Mouse (Mus musculus): ENCODE results near the gene Zc3h7b. TPM values are rescaled to one million over a fixed set of nuclear protein-coding genes. Genes with fewer than 3 reads are reported as not detected.
A peak's percentile ranks its signal among the peaks of the same experiment; 100 is the strongest.

Zc3h7b gene
- polyA plus RNA-seq, 1 experiment: 67.0 TPM

- Histone ChIP-seq H3K4me3 (replicated peaks; ENCODE audit: insufficient read depth, low read depth, low read length) (peak overlapping the region; percentile 58), H3K27me3 (ENCODE audit: control insufficient read depth, insufficient read depth, low read length) (no peaks in the 10 kb centered on the region), H3K4me1 (ENCODE audit: control insufficient read depth, insufficient read depth, low read length) (peaks cover 33% of the 10 kb centered on the region), H3K27ac (ENCODE audit: insufficient read depth, low read length) (peak overlapping the region; percentile 29; the same call in 1 of the 2 replicates)
- WGBS: under 1% methylated on average over 3 of the region's 3 CpGs
- no peak for TF ChIP-seq CTCF (IDR thresholded peaks at IDR 0.05; ENCODE audit: borderline replicate concordance, insufficient read depth, low read depth, low read length)
- no peak for TF ChIP-seq POLR2A (IDR thresholded peaks at IDR 0.05; ENCODE audit: borderline replicate concordance, insufficient read depth, low read length)
- no peak for DNase-seq
These were observed 67.4 kb downstream of the Zc3h7b start for GRCm38 (mm10) chr15:81812287-81812686.

GRCm38 (mm10) chr15:81812696-81813631 is 68.1 kb downstream of the Zc3h7b start:
- 29% methylated on average over 7 of the region's 7 CpGs for WGBS
- H3K27ac ChIP-seq (ENCODE audit: insufficient read depth, low read length): peak overlapping the region; percentile 19; the same call in 1 of the 2 replicates
- no peaks in the 10 kb centered on the region for H3K27me3 ChIP-seq (ENCODE audit: control insufficient read depth, insufficient read depth, low read length)
- DNase-seq: no peak
- peak overlapping the region; percentile 58 for H3K4me3 ChIP-seq (replicated peaks; ENCODE audit: insufficient read depth, low read depth, low read length)
- TF ChIP-seq CTCF (IDR thresholded peaks at IDR 0.05; ENCODE audit: borderline replicate concordance, insufficient read depth, low read depth, low read length) (no peak), POLR2A (IDR thresholded peaks at IDR 0.05; ENCODE audit: borderline replicate concordance, insufficient read depth, low read length) (no peak)
- H3K4me1 ChIP-seq (ENCODE audit: control insufficient read depth, insufficient read depth, low read length): peaks cover 30% of the 10 kb centered on the region

DNA sequence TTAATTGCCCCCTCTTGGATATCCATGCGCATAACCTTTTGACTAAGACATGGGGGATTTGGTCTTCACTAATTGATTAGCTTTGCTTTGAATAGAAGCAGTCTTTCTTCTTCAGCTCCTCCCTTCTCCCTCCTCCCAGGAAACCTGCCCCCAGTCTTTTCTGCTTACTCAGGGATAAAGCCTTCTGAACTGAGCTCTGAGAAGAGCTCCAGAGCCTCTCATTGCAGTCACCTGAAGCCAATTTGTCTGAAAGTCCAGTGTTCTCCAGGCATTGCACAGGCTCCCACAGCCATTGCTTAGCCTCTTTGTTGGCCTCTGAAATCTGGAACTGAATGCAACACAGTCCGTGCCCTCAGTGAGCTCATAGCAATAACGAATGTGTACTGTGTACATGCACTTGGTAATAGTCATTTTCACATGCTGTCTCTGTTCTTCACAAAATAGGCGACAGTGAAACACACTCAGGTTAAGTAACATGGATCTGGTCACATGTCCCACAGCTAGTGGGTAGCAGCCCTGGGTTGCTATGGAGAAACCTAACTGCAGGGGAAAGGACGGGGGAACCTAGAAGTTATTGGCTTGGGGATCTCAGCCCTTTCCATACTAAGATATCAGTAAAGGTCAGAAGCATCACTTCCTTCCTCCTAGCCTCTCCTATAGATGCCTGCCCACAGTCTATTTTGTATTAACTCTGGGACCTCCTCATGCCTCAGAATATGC is 69.3 kb downstream of the Zc3h7b start:
- WGBS: 28% methylated on average over 5 of the region's 5 CpGs
- H3K4me3 ChIP-seq (replicated peaks; ENCODE audit: insufficient read depth, low read depth, low read length): no peak overlapping the region
- no peak overlapping the region for H3K27ac ChIP-seq (ENCODE audit: insufficient read depth, low read length)
- TF ChIP-seq POLR2A (IDR thresholded peaks at IDR 0.05; ENCODE audit: borderline replicate concordance, insufficient read depth, low read length) (no peak), CTCF (IDR thresholded peaks at IDR 0.05; ENCODE audit: borderline replicate concordance, insufficient read depth, low read depth, low read length) (no peak)
- peaks cover 25% of the 10 kb centered on the region for H3K4me1 ChIP-seq (ENCODE audit: control insufficient read depth, insufficient read depth, low read length)
- no peak for DNase-seq
- H3K27me3 ChIP-seq (ENCODE audit: control insufficient read depth, insufficient read depth, low read length): no peaks in the 10 kb centered on the region

DNA sequence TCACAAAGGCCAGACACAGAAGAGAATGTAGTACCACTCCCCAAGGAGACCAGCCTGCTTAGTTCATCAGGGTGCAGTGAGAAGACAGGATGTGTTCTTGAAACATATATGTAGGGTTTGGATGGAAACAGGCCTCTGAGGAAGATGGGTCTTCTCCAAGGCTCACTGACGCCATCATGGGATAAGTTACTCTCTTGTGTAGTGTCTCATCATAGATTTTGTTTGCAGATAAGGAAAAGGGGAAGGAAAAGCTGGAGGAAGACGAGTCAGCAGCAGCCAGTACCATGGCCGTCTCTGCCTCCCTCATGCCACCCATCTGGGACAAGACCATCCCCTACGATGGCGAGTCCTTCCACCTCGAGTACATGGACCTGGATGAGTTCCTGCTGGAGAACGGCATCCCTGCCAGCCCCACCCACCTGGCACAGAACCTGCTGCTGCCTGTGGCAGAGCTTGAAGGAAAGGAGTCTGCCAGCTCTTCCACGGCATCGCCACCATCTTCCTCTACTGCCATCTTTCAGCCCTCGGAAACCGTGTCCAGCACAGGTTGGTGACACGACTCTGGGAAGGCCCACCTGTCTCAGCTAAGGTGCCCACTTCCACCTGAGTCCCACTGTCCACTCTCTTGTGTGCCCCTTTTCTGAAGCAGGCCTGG is 70.0 kb downstream of the Zc3h7b start:
- peak; percentile 54 to 62 for DNase-seq
- H3K27ac ChIP-seq (ENCODE audit: insufficient read depth, low read length): 0 out of 2 replicates have a peak overlapping the region, but pooled peaks have one; percentile 2
- TF ChIP-seq POLR2A (IDR thresholded peaks at IDR 0.05; ENCODE audit: borderline replicate concordance, insufficient read depth, low read length) (0 out of 2 replicates have a peak, but pooled peaks have one; percentile 11), CTCF (IDR thresholded peaks at IDR 0.05; ENCODE audit: borderline replicate concordance, insufficient read depth, low read depth, low read length) (no peak)
- WGBS: 16% methylated on average over 12 of the region's 12 CpGs
- no peak overlapping the region for H3K4me3 ChIP-seq (replicated peaks; ENCODE audit: insufficient read depth, low read depth, low read length)
- H3K4me1 ChIP-seq (ENCODE audit: control insufficient read depth, insufficient read depth, low read length): peaks cover 22% of the 10 kb centered on the region
- H3K27me3 ChIP-seq (ENCODE audit: control insufficient read depth, insufficient read depth, low read length): no peaks in the 10 kb centered on the region

- Histone ChIP-seq H3K4me1 (ENCODE audit: control insufficient read depth, insufficient read depth, low read length) (peaks cover 15% of the 10 kb centered on the region), H3K4me3 (replicated peaks; ENCODE audit: insufficient read depth, low read depth, low read length) (no peak overlapping the region), H3K27me3 (ENCODE audit: control insufficient read depth, insufficient read depth, low read length) (no peaks in the 10 kb centered on the region), H3K27ac (ENCODE audit: insufficient read depth, low read length) (no peak overlapping the region)
- DNase-seq: no peak
- WGBS: 90% methylated on average over 3 of the region's 3 CpGs
- TF ChIP-seq CTCF (IDR thresholded peaks at IDR 0.05; ENCODE audit: borderline replicate concordance, insufficient read depth, low read depth, low read length): no peak
- no peak for TF ChIP-seq POLR2A (IDR thresholded peaks at IDR 0.05; ENCODE audit: borderline replicate concordance, insufficient read depth, low read length)
These were observed 73.5 kb downstream of the Zc3h7b start for GRCm38 (mm10) chr15:81818404-81818803.

GRCm38 (mm10) chr15:81822631-81823030 is 77.8 kb downstream of the Zc3h7b start:
- H3K27ac ChIP-seq (ENCODE audit: insufficient read depth, low read length): no peak overlapping the region
- TF ChIP-seq POLR2A (IDR thresholded peaks at IDR 0.05; ENCODE audit: borderline replicate concordance, insufficient read depth, low read length) (no peak), CTCF (IDR thresholded peaks at IDR 0.05; ENCODE audit: borderline replicate concordance, insufficient read depth, low read depth, low read length) (no peak)
- no peak for DNase-seq
- no peaks in the 10 kb centered on the region for H3K27me3 ChIP-seq (ENCODE audit: control insufficient read depth, insufficient read depth, low read length)
- no peaks in the 10 kb centered on the region for H3K4me1 ChIP-seq (ENCODE audit: control insufficient read depth, insufficient read depth, low read length)
- 86% methylated on average over 3 of the region's 3 CpGs for WGBS
- no peak overlapping the region for H3K4me3 ChIP-seq (replicated peaks; ENCODE audit: insufficient read depth, low read depth, low read length)

- H3K4me3 ChIP-seq (replicated peaks; ENCODE audit: insufficient read depth, low read depth, low read length): no peak overlapping the region
- H3K4me1 ChIP-seq (ENCODE audit: control insufficient read depth, insufficient read depth, low read length): no peaks in the 10 kb centered on the region
- no peak for DNase-seq
- TF ChIP-seq CTCF (IDR thresholded peaks at IDR 0.05; ENCODE audit: borderline replicate concordance, insufficient read depth, low read depth, low read length): no peak
- TF ChIP-seq POLR2A (IDR thresholded peaks at IDR 0.05; ENCODE audit: borderline replicate concordance, insufficient read depth, low read length): no peak
- no peaks in the 10 kb centered on the region for H3K27me3 ChIP-seq (ENCODE audit: control insufficient read depth, insufficient read depth, low read length)
- no peak overlapping the region for H3K27ac ChIP-seq (ENCODE audit: insufficient read depth, low read length)
- WGBS: 81% methylated on average over 3 of the region's 3 CpGs
These were observed 80.0 kb downstream of the Zc3h7b start for GRCm38 (mm10) chr15:81824832-81825231.

All from cerebellum, adult 2 months (tissue).